In genomic region chr7:19324221-19324620, GRCm38 (mm10) we compare ENCODE assay signal across 29 mouse cellular contexts. TPM values are rescaled to one million over a fixed set of nuclear protein-coding genes. Genes with fewer than 3 reads are reported as not detected.
"Had no signal": no experiment of that assay in that cellular context is flagged by ENCODE, and none has a peak within 500 bp of the region (broad histone marks: within the 10 kb centered on the region; RNA-seq: fewer than 3 reads in every experiment).

No protein-coding gene starts in this region.

- H3K9ac ChIP-seq: embryonic facial prominence, embryonic 12.5 days; embryonic facial prominence, embryonic 13.5 days; embryonic facial prominence, embryonic 15.5 days; forebrain, embryonic 12.5 days; forebrain, embryonic 13.5 days; forebrain, embryonic 15.5 days; forebrain, postnatal 0 days had no signal

- H3K36me3 ChIP-seq: embryonic facial prominence, embryonic 10.5 days; embryonic facial prominence, embryonic 12.5 days; embryonic facial prominence, embryonic 13.5 days; embryonic facial prominence, embryonic 15.5 days; forebrain, embryonic 10.5 days; forebrain, embryonic 12.5 days; forebrain, embryonic 15.5 days had no signal

- ATAC-seq: forebrain, embryonic 13.5 days; forebrain, embryonic 14.5 days; forebrain, embryonic 15.5 days; forebrain, embryonic 16.5 days; forebrain, postnatal 0 days had no signal

- H3K9me3 ChIP-seq: embryonic facial prominence, embryonic 10.5 days; embryonic facial prominence, embryonic 12.5 days; embryonic facial prominence, embryonic 13.5 days; embryonic facial prominence, embryonic 15.5 days; forebrain, embryonic 10.5 days; forebrain, embryonic 12.5 days; forebrain, embryonic 13.5 days; forebrain, embryonic 15.5 days had no signal

- H3K27ac ChIP-seq: embryonic facial prominence, embryonic 10.5 days; embryonic facial prominence, embryonic 12.5 days; embryonic facial prominence, embryonic 13.5 days; embryonic facial prominence, embryonic 15.5 days; forebrain, embryonic 10.5 days; forebrain, embryonic 12.5 days; forebrain, embryonic 13.5 days; forebrain, embryonic 15.5 days; gastrocnemius, adult 2 months had no signal

- H3K4me2 ChIP-seq: embryonic facial prominence, embryonic 12.5 days; embryonic facial prominence, embryonic 13.5 days; embryonic facial prominence, embryonic 15.5 days; forebrain, embryonic 12.5 days; forebrain, embryonic 13.5 days; forebrain, embryonic 15.5 days had no signal

- H3K4me3 ChIP-seq: embryonic facial prominence, embryonic 10.5 days; embryonic facial prominence, embryonic 12.5 days; embryonic facial prominence, embryonic 13.5 days; embryonic facial prominence, embryonic 15.5 days; erythroblast, embryonic 14.5 days; forebrain, embryonic 10.5 days; forebrain, embryonic 12.5 days; forebrain, embryonic 13.5 days; forebrain, embryonic 15.5 days; gastrocnemius, adult 2 months had no signal

- H3K27me3 ChIP-seq: embryonic facial prominence, embryonic 15.5 days; forebrain, embryonic 15.5 days had no signal

- DNase-seq: cerebellum, adult 2 months; cerebellum, adult 8-10 months; cerebellum, adult 9-10 months; cerebellum, adult 9-11 months; cerebellum, postnatal 14 days; cerebellum, postnatal 25 days; cerebellum, postnatal 36 days; embryo, embryonic 11 days; forebrain, postnatal 0 days; gastrocnemius, adult 2 months; gastrocnemius, postnatal 10 days; gastrocnemius, postnatal 14 days; gastrocnemius, postnatal 25 days; gastrocnemius, postnatal 36 days; heart, adult 18-20 months had no signal

RNA-seq across cellular contexts. Expression of gene Fosb, which starts 14.4 kb away (rescaled TPM):
- polyA plus RNA-seq: embryonic facial prominence, embryonic 10.5 days; embryonic facial prominence, embryonic 11.5 days; forebrain, embryonic 10.5 days; forebrain, embryonic 11.5 days; forebrain, embryonic 12.5 days; forebrain, embryonic 14.5 days had no signal

RNA-seq across cellular contexts. Expression of gene Rtn2, which starts 41.8 kb away (rescaled TPM):
- total RNA-seq: granulocyte monocyte progenitor cell, adult 5-6 weeks had no signal
